Mouse (Mus musculus): ENCODE measurements around the gene A630023A22Rik.

DNA sequence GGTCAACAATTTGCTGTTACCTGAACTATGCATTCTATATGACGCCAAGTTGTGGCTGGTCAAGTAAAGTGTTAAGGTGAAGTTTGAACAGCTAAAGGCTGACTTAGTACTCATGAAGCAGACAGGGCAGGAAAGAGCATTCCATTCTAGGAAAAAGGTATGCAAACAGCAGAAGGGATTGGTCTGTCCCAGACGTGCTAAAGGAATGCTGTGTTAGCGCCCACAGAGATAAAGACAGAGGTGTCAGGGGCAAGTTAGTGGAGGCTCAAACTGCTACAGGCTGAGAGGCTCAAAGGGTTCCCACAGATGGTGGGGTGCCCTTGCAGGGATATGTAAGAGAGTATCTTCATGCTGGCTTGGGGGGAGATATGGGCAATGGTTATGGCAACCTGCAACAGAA, 1.3 kb upstream of the A630023A22Rik start:
- TF ChIP-seq CTCF (IDR thresholded peaks at IDR 0.05; ENCODE audit: extremely low read depth, insufficient read depth, insufficient read length, insufficient replicate concordance) (no peak), POLR2A (IDR thresholded peaks at IDR 0.05; ENCODE audit: low read depth, low read length) (no peak)
